Mouse (Mus musculus) cerebellum, adult 2 months (tissue): ENCODE measurements at regions not wholly inside any gene's neighbourhood (a gene's known extent, or its start where the extent isn't known, plus 50 kb on each side); places are given as distances from the start of the nearest gene placed in this dataset.
A peak's percentile ranks its signal among the peaks of the same experiment; 100 is the strongest.

ENCODE experiments used
- DNase-seq, 2 experiments: peaks; one replicate each; pipeline ENCODE4 v3.0.0; 2021
- H3K27ac ChIP-seq: fragments of 200-500 bp; 2 replicates; pipeline ENCODE4 v1.5.1; 2012; ENCODE audit warnings: low read length, control low read depth, inconsistent platforms; ENCODE audit not compliant: insufficient read depth
- H3K27me3 ChIP-seq: fragments of 200-500 bp; 2 replicates; pipeline ENCODE4 v1.6.1; 2012; ENCODE audit warnings: inconsistent platforms, mild to moderate bottlenecking, low read length, moderate library complexity; ENCODE audit not compliant: control insufficient read depth, insufficient read depth
- H3K4me1 ChIP-seq: fragments of 200-500 bp; 2 replicates; pipeline ENCODE4 v1.6.1; 2011; ENCODE audit warnings: low read length; ENCODE audit not compliant: control insufficient read depth, insufficient read depth
- H3K4me3 ChIP-seq: fragments of 200-500 bp; replicated peaks from 2 replicates; pipeline ENCODE3; 2011; ENCODE audit warnings: mild to moderate bottlenecking, low read depth, low read length, control low read depth; ENCODE audit not compliant: insufficient read depth
- CTCF ChIP-seq: fragments of 200-500 bp; IDR thresholded peaks from 2 replicates; pipeline ENCODE4 v1.5.1; 2011; ENCODE audit warnings: low read depth, mild to moderate bottlenecking, control low read depth, low read length, moderate library complexity, borderline replicate concordance; ENCODE audit not compliant: insufficient read depth
- POLR2A ChIP-seq: fragments of 200-500 bp; IDR thresholded peaks from 2 replicates; pipeline ENCODE4 v1.6.1; 2011; ENCODE audit warnings: low read length, control low read depth, borderline replicate concordance; ENCODE audit not compliant: insufficient read depth
- WGBS: fragments of 180-500 bp; shearing (Covaris S2); methylation state at CpG from one replicate; pipeline ENCODE4 v1.1.7; 2018; 5-methylcytosine and 5-hydroxymethylcytosine counted together

- Histone ChIP-seq H3K4me3 (no peak overlapping the region), H3K27me3 (no peaks in the 10 kb centered on the region), H3K4me1 (no peaks in the 10 kb centered on the region), H3K27ac (no peak overlapping the region)
- WGBS, result 86% methylated on average over 9 of the region's 9 CpGs
- TF ChIP-seq CTCF (no peak), POLR2A (no peak)
- DNase-seq, result no peak
These were observed 108.4 kb upstream of the Twist2 start for GRCm38 (mm10) chr1:91692709-91693460.

GRCm38 (mm10) chr1:91697053-91697452 is 104.2 kb upstream of the Twist2 start:
- no peaks in the 10 kb centered on the region for H3K27me3 ChIP-seq
- no peak overlapping the region for H3K4me3 ChIP-seq
- no peaks in the 10 kb centered on the region for H3K4me1 ChIP-seq
- TF ChIP-seq CTCF, result no peak
- TF ChIP-seq POLR2A, result no peak
- no peak for DNase-seq
- 86% methylated on average over 8 of the region's 8 CpGs for WGBS
- H3K27ac ChIP-seq, result no peak overlapping the region

- Histone ChIP-seq H3K27me3 (no peaks in the 10 kb centered on the region), H3K4me3 (no peak overlapping the region), H3K27ac (no peak overlapping the region), H3K4me1 (no peaks in the 10 kb centered on the region)
- DNase-seq, result no peak
- 37% methylated on average over 12 of the region's 12 CpGs for WGBS
- TF ChIP-seq CTCF (no peak), POLR2A (no peak)
These were observed 99.8 kb upstream of the Twist2 start for GRCm38 (mm10) chr1:91701475-91701874.

- DNase-seq, result no peak
- Histone ChIP-seq H3K27ac (no peak overlapping the region), H3K27me3 (no peaks in the 10 kb centered on the region), H3K4me1 (no peaks in the 10 kb centered on the region), H3K4me3 (no peak overlapping the region)
- WGBS, result 81% methylated on average over 6 of the region's 6 CpGs
- TF ChIP-seq CTCF, result no peak
- TF ChIP-seq POLR2A, result no peak
These were observed 99.2 kb upstream of the Twist2 start for GRCm38 (mm10) chr1:91702021-91702420.

GRCm38 (mm10) chr1:91702737-91703136 is 98.5 kb upstream of the Twist2 start:
- no peak for TF ChIP-seq POLR2A
- no peak for TF ChIP-seq CTCF
- Histone ChIP-seq H3K27me3 (no peaks in the 10 kb centered on the region), H3K27ac (no peak overlapping the region), H3K4me3 (no peak overlapping the region), H3K4me1 (no peaks in the 10 kb centered on the region)
- no peak for DNase-seq

- TF ChIP-seq POLR2A, result no peak
These were observed 95.8 kb upstream of the Twist2 start for GRCm38 (mm10) chr1:91705451-91705850.

GRCm38 (mm10) chr1:91708550-91709243 is 92.6 kb upstream of the Twist2 start:
- Histone ChIP-seq H3K4me3 (peak overlapping the region; percentile 3), H3K4me1 (peaks cover 12% of the 10 kb centered on the region), H3K27me3 (no peaks in the 10 kb centered on the region), H3K27ac (no peak overlapping the region)
- 15% methylated on average over 7 of the region's 7 CpGs for WGBS
- peak; percentile 57 to 72 for DNase-seq
- TF ChIP-seq POLR2A (no peak), CTCF (no peak)

More at GRCm38 (mm10) chr1:91705451-91705850, 95.8 kb upstream of the Twist2 start:
- WGBS, result 88% methylated on average over 9 of the region's 9 CpGs
- Histone ChIP-seq H3K4me3 (no peak overlapping the region), H3K4me1 (peaks cover 12% of the 10 kb centered on the region), H3K27me3 (no peaks in the 10 kb centered on the region), H3K27ac (no peak overlapping the region)
- DNase-seq, result no peak

GRCm38 (mm10) chr1:91709244-91709600 is 92.0 kb upstream of the Twist2 start:
- peak in 1 of 2 experiments; percentile 8 for DNase-seq
- Histone ChIP-seq H3K27ac (no peak overlapping the region), H3K4me3 (no peak overlapping the region), H3K27me3 (no peaks in the 10 kb centered on the region), H3K4me1 (peaks cover 12% of the 10 kb centered on the region)
- WGBS, result 48% methylated on average over 1 of the region's 1 CpGs
- no peak for TF ChIP-seq POLR2A
- TF ChIP-seq CTCF, result no peak
